Mouse (Mus musculus) ES-E14 (cell line): ENCODE results near the gene Tbl3. TPM values are rescaled to one million over a fixed set of nuclear protein-coding genes. Genes with fewer than 3 reads are reported as not detected.
"Not testable (repeated sequence)": the region's sequence is repeated elsewhere in the genome, so short reads cannot be mapped to it uniquely, and the experiment has no call there.

Experiments used
- DNase-seq: peaks from one replicate; pipeline ENCODE4 v3.0.0-alpha.2; 2013; ENCODE audit warnings: low read depth, low spot score
- H3K27ac ChIP-seq: 2 replicates; pipeline ENCODE4 v1.5.1; 2012; ENCODE audit warnings: low read depth, mild to moderate bottlenecking, low read length, moderate library complexity, mixed read lengths; ENCODE audit not compliant: poor library complexity, insufficient read depth, severe bottlenecking
- H3K36me3 ChIP-seq: 2 replicates; pipeline ENCODE4 v1.6.1; 2012; ENCODE audit warnings: mild to moderate bottlenecking, low read length, moderate library complexity, mixed read lengths; ENCODE audit not compliant: control insufficient read depth, poor library complexity, insufficient read depth, severe bottlenecking
- H3K4me1 ChIP-seq, 2 experiments: fragments of 150-350 bp in 1 of 2; sonication (generic) in 1 of 2; 2 replicates each; pipeline ENCODE4 v1.6.1; 2012; ENCODE audit warnings: low read length in 2 of 2, mild to moderate bottlenecking in 1 of 2, mixed read lengths in 1 of 2; ENCODE audit not compliant: control insufficient read depth in 2 of 2, insufficient read depth in 2 of 2, poor library complexity in 1 of 2
- H3K4me3 ChIP-seq, 2 experiments: fragments of 150-350 bp in 1 of 2; sonication (generic) in 1 of 2; 2 replicates each; pipeline ENCODE4 v1.5.1; 2012; ENCODE audit warnings: low read length in 2 of 2, low read depth in 1 of 2, mild to moderate bottlenecking in 1 of 2, mixed read lengths in 1 of 2; ENCODE audit not compliant: insufficient read depth in 1 of 2, poor library complexity in 1 of 2, severe bottlenecking in 1 of 2
- H3K9ac ChIP-seq: 2 replicates; pipeline ENCODE4 v1.6.1; 2012; ENCODE audit warnings: low read depth, mild to moderate bottlenecking, low read length, mixed read lengths; ENCODE audit not compliant: poor library complexity, insufficient read depth, severe bottlenecking
- H3K9me3 ChIP-seq: fragments of 150-350 bp; sonication (generic); 2 replicates; pipeline ENCODE4 v1.6.1; 2012; ENCODE audit warnings: low read depth, mild to moderate bottlenecking, low read length; ENCODE audit not compliant: control insufficient read depth, insufficient read depth
- CHD2 ChIP-seq: IDR thresholded peaks from 2 replicates; pipeline ENCODE4 v1.6.1; 2014; ENCODE audit warnings: mild to moderate bottlenecking, low read depth, low read length, inconsistent platforms
- HCFC1 ChIP-seq: IDR thresholded peaks from 2 replicates; pipeline ENCODE4 v1.6.1; 2012; ENCODE audit warnings: low read length, inconsistent platforms, borderline replicate concordance; ENCODE audit not compliant: insufficient read depth
- MAFK ChIP-seq: IDR thresholded peaks from 2 replicates; pipeline ENCODE4 v1.6.1; 2014; ENCODE audit warnings: mild to moderate bottlenecking, low read depth, low read length, inconsistent platforms; ENCODE audit not compliant: insufficient read depth
- ZC3H11A ChIP-seq: IDR thresholded peaks from 2 replicates; pipeline ENCODE4 v1.6.1; 2012; ENCODE audit warnings: low read depth, mild to moderate bottlenecking, inconsistent platforms, low read length, borderline replicate concordance
- ZNF384 ChIP-seq: IDR thresholded peaks from 2 replicates; pipeline ENCODE4 v1.6.1; 2012; ENCODE audit warnings: low read depth, low read length, inconsistent platforms
- in situ Hi-C, 2 experiments: fragments of 600-800 bp; cut with MboI; formaldehyde crosslinking; loops; one replicate each; pipeline ENCODE4 v1.15.1; 2025; ENCODE audit warnings: low sequenced_read_pairs in 2 of 2, inconsistent platforms in 1 of 2; ENCODE audit not compliant: unreplicated experiment in 2 of 2
- total RNA-seq: library from RNA; depleted of rRNA; stranded (reverse); fragments of 300-350 nt; gene quantifications from 2 replicates; pipeline ENCODE4 v1.2.3, GENCODE M21; 2012

Gene Tbl3
- total RNA-seq, 1 experiment: 108 TPM

GRCm38 (mm10) chr17:24670246-24670844 lies 37.1 kb downstream of the Tbl3 start:
- H3K9ac ChIP-seq: peak overlapping the region; percentile 97
- DNase-seq: no peak
- in situ Hi-C loops: no loop called here
- peak overlapping the region; percentile 94 to 98 for H3K4me3 ChIP-seq
- no peaks in the 10 kb centered on the region for H3K36me3 ChIP-seq
- no peaks in the 10 kb centered on the region for H3K9me3 ChIP-seq
- peak overlapping the region; percentile 81 for H3K27ac ChIP-seq
- TF ChIP-seq CHD2 (no peak), MAFK (no peak), HCFC1 (no peak), ZNF384 (no peak), ZC3H11A (no peak)
- peaks cover 7 to 23% of the 10 kb centered on the region in 2 experiments; a peak in 3 of 4 replicates for H3K4me1 ChIP-seq

DNA sequence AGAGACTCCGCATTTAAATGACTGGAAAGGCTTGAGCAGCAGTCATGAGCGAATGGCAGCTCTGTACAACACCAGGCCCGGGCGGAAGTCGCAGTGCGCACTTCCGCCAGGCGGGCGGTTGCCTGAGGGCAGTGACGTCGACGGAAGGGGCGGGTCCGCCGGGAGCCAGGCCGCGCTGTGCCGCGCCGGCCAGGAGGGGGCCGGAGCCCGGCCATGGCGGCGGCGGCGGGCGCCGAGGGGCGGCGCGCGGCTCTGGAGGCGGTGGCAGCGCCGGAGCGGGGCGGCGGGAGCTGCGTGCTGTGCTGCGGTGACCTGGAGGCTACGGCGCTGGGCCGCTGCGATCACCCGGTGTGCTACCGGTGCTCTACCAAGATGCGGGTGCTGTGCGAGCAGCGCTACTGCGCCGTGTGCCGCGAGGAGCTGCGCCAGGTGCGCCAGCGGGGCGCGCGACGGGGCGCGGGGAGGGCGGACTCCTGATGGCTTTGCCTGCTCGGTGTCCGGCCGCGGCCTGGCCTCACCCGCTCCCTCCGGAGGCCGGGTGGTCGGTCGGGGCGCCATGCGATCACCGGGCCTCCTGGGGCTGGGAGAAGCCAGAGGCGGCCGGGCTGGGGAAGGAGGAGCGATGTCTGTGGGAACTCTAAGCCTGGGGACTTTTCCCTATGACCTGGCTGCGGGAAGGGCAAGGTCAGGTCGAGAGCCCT lies 37.8 kb downstream of the Tbl3 start, which contains the start of gene Zfp598:
Gene Zfp598, plus strand, starts transcription at position 143 of the 701 bp plus-strand sequence.
- peak; percentile 78 for DNase-seq
- Histone ChIP-seq H3K9ac (peak within 1 kb of the TSS; percentile 97), H3K4me3 (peak within 1 kb of the TSS; percentile 94 to 98), H3K36me3 (no peaks in the 10 kb centered on the region), H3K27ac (peak within 1 kb of the TSS; percentile 81), H3K4me1 (peaks cover 7 to 22% of the 10 kb centered on the region in 2 experiments; a peak in 3 of 4 replicates), H3K9me3 (no peaks in the 10 kb centered on the region)
- in situ Hi-C loops: no loop called here
- TF ChIP-seq ZNF384 (no peak), HCFC1 (peak; percentile 80)

GRCm38 (mm10) chr17:24669214-24669544 lies 38.3 kb downstream of the Tbl3 start:
- H3K27ac ChIP-seq: peak overlapping the region; percentile 72
- H3K36me3 ChIP-seq, DNase-seq, in situ Hi-C loops, H3K9me3 ChIP-seq: not testable (repeated sequence)
- H3K4me3 ChIP-seq: peak overlapping the region; percentile 76 to 84
- H3K9ac ChIP-seq: peak overlapping the region; percentile 86
- H3K4me1 ChIP-seq: peaks cover 7 to 22% of the 10 kb centered on the region in 2 experiments; a peak in 3 of 4 replicates

- peak; percentile 80 for DNase-seq
- H3K36me3 ChIP-seq: no peaks in the 10 kb centered on the region
- H3K27ac ChIP-seq: no peak overlapping the region
- in situ Hi-C loops: no loop called here
- H3K9me3 ChIP-seq: no peaks in the 10 kb centered on the region
- H3K4me1 ChIP-seq: peaks cover 7 to 15% of the 10 kb centered on the region in 2 experiments; a peak in 3 of 4 replicates
- TF ChIP-seq CHD2 (no peak), MAFK (no peak), ZC3H11A (peak; percentile 28; the same call in 1 of the 2 replicates), ZNF384 (no peak; the same call in 1 of the 2 replicates), HCFC1 (no peak)
- no peak overlapping the region for H3K9ac ChIP-seq
- H3K4me3 ChIP-seq: no peak overlapping the region
These were observed 40.0 kb downstream of the Tbl3 start for GRCm38 (mm10) chr17:24667416-24667815.

DNA sequence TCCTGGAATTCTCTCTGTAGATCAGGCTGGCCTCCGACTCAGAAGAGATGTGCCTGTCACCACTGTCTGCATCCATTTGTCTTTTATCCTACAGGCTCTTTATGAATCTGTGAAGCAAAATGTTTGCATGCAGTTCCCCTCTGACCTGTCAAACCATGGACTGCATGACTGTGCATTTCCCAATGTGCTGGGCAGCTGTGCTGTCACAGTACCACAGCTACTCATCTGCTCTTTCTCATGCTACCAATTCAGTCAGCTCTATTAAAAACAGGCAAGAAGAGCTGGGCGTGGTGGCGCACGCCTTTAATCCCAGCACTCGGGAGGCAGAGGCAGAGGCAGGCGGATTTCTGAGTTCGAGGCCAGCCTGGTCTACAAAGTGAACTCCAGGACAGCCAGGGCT lies 40.4 kb downstream of the Tbl3 start:
- in situ Hi-C loops, H3K27ac ChIP-seq, H3K4me3 ChIP-seq, H3K36me3 ChIP-seq, H3K9ac ChIP-seq, H3K9me3 ChIP-seq, DNase-seq: not testable (repeated sequence)
- peaks cover 7 to 12% of the 10 kb centered on the region in 2 experiments; a peak in 3 of 4 replicates for H3K4me1 ChIP-seq
